In genomic region chr11:100619982-100620381, GRCm38 (mm10) we compare ENCODE assay signal across 8 mouse cellular contexts. TPM values are rescaled to one million over a fixed set of nuclear protein-coding genes. Genes with fewer than 3 reads are reported as not detected.
DNase-seq lines count a peak whose midpoint lies in the region; ATAC-seq and TF ChIP-seq lines count a peak whose summit lies in the region.

Gene Dnajc7, minus strand, starts transcription at chr11:100620168.

- peak within 1 kb of the TSS; percentile 95 for H3K4me3 ChIP-seq in liver, adult 2 months (ENCODE audit: insufficient read depth, low read depth, low read length)
- H3K4me3 ChIP-seq in intestine, embryonic 15.5 days (replicated peaks), result peak within 1 kb of the TSS; percentile 92
- peak within 1 kb of the TSS; percentile 99 for H3K4me3 ChIP-seq in megakaryocyte, embryonic 14.5 days (replicated peaks)

- peak within 1 kb of the TSS; percentile 91 for H3K9ac ChIP-seq in liver, adult 2 months (ENCODE audit: low read depth, low read length)
- H3K9ac ChIP-seq in intestine, embryonic 15.5 days, result peak within 1 kb of the TSS; percentile 93

- H3K4me2 ChIP-seq in intestine, embryonic 15.5 days (replicated peaks), result peak within 1 kb of the TSS; percentile 86

- H3K9me3 ChIP-seq in intestine, embryonic 15.5 days, result no peaks in the 10 kb centered on the region
- H3K9me3 ChIP-seq in megakaryocyte, embryonic 14.5 days, result no peaks in the 10 kb centered on the region

- H3K4me1 ChIP-seq in liver, adult 2 months (ENCODE audit: control insufficient read depth, insufficient read depth, low read length), result peaks cover 11% of the 10 kb centered on the region
- H3K4me1 ChIP-seq in intestine, embryonic 15.5 days (replicated peaks), result peaks cover 27% of the 10 kb centered on the region
- H3K4me1 ChIP-seq in megakaryocyte, embryonic 14.5 days, result peaks cover 62% of the 10 kb centered on the region

- intact Hi-C loops in gastrocnemius, postnatal 14 days (cut with DNase I; ENCODE audit: low total_unique reads), result no loop called here

- H3K36me3 ChIP-seq in liver, adult 2 months (ENCODE audit: control insufficient read depth, insufficient read depth, low read length), result no peaks in the 10 kb centered on the region
- peaks cover 4% of the 10 kb centered on the region; the same call in 1 of the 2 replicates for H3K36me3 ChIP-seq in intestine, embryonic 15.5 days
- H3K36me3 ChIP-seq in megakaryocyte, embryonic 14.5 days (replicated peaks; ENCODE audit: low read length), result peaks cover 27% of the 10 kb centered on the region

- no peak for ATAC-seq in intestine, embryonic 15.5 days

- H3K27me3 ChIP-seq in liver, adult 2 months (ENCODE audit: control insufficient read depth, insufficient read depth, low read length), result no peaks in the 10 kb centered on the region
- H3K27me3 ChIP-seq in intestine, embryonic 15.5 days (replicated peaks), result no peaks in the 10 kb centered on the region
- no peaks in the 10 kb centered on the region for H3K27me3 ChIP-seq in megakaryocyte, embryonic 14.5 days (replicated peaks)

- no peak for TF ChIP-seq POLR2A in liver, adult 2 months (IDR thresholded peaks at IDR 0.05; ENCODE audit: extremely low read depth, insufficient read depth, low read length)

- TF ChIP-seq CTCF in liver, adult 2 months (IDR thresholded peaks at IDR 0.05; ENCODE audit: low read depth, low read length), result no peak

- H3K27ac ChIP-seq in liver, adult 2 months (replicated peaks; ENCODE audit: insufficient read depth, low read depth, low read length), result peak within 1 kb of the TSS; percentile 81
- H3K27ac ChIP-seq in intestine, embryonic 15.5 days, result peak within 1 kb of the TSS; percentile 92

- 11% methylated on average over 11 of the region's 11 CpGs for WGBS in liver, adult 2 months
- whole genome bisulfite sequencing in intestine, embryonic 15.5 days, result 3% methylated on average over 11 of the region's 11 CpGs

- H3K79me2 ChIP-seq in liver, adult 2 months (ENCODE audit: control insufficient read depth, insufficient read depth, low read length), result peaks cover 21% of the 10 kb centered on the region; the same call in 1 of the 2 replicates

- DNase-seq in liver, adult 2 months (ENCODE audit: extremely low read depth, low read depth, low spot score), result no peak
- DNase-seq in liver, result no peak
- no peak for DNase-seq in adrenal gland, postnatal 25 days
- no peak for DNase-seq in gastrocnemius, postnatal 14 days
- DNase-seq in ovary, adult 18-20 months (ENCODE audit: low spot score), result no peak
- no peak for DNase-seq in urinary bladder, postnatal 10 days (ENCODE audit: low spot score)

RNA-seq across cellular contexts. Expression of gene Dnajc7, which starts in this region (rescaled TPM):
- total RNA-seq in liver, adult 2 months (2014; rRNA removed), result 40.9 and 44.7 TPM in 2 replicates
- polyA plus RNA-seq in liver, adult 2 months (2012; rRNA removed), result 16.1 and 16.7 TPM in 2 replicates
- total RNA-seq in adrenal gland, postnatal 25 days (2021), result 237 and 251 TPM in 2 replicates
- total RNA-seq in gastrocnemius, postnatal 14 days (2021), result 100 to 1,000 TPM; 143 to 179 TPM
- polyA plus RNA-seq in intestine, embryonic 15.5 days (2015; fragmentation: Nextera tagmentation; extraction: Ambion mirVana), result 188 TPM in 2 replicates
- polyA plus RNA-seq in megakaryocyte, embryonic 14.5 days (2012; ENCODE audit: insufficient read depth, low replicate concordance), result 1.8 and 86.6 TPM in 2 replicates
